Mouse (Mus musculus) midbrain, embryonic 13.5 days (tissue): ENCODE results near the gene Atp2c1. TPM values are rescaled to one million over a fixed set of nuclear protein-coding genes. Genes with fewer than 3 reads are reported as not detected.

ENCODE experiments used
- ATAC-seq: fragments of 200-750 bp; cut with Nextera tagmentation; 2 replicates; pipeline ENCODE4 v1.8.0; 2017; ENCODE audit warnings: mild to moderate bottlenecking, moderate TSS enrichment, moderate library complexity
- H3K27ac ChIP-seq: fragments of 300-500 bp; sonication (generic); 2 replicates; pipeline ENCODE4 v1.5.1; 2015; ENCODE audit warnings: inconsistent platforms, mild to moderate bottlenecking, moderate library complexity
- H3K27me3 ChIP-seq: fragments of 300-500 bp; sonication (generic); 2 replicates; pipeline ENCODE4 v1.6.1; 2015; ENCODE audit warnings: mild to moderate bottlenecking, inconsistent platforms
- H3K36me3 ChIP-seq: fragments of 300-500 bp; sonication (generic); 2 replicates; pipeline ENCODE4 v1.6.1; 2015; ENCODE audit warnings: mild to moderate bottlenecking, inconsistent platforms
- H3K4me1 ChIP-seq: fragments of 300-500 bp; sonication (generic); replicated peaks from 2 replicates; pipeline ENCODE4 v1.6.1; 2015; ENCODE audit warnings: inconsistent platforms
- H3K4me2 ChIP-seq: fragments of 300-500 bp; sonication (generic); replicated peaks from 2 replicates; pipeline ENCODE4 v1.6.1; 2015; ENCODE audit warnings: moderate library complexity, mild to moderate bottlenecking, inconsistent platforms
- H3K4me3 ChIP-seq: fragments of 300-500 bp; sonication (generic); replicated peaks from 2 replicates; pipeline ENCODE4 v1.5.1; 2015; ENCODE audit warnings: mild to moderate bottlenecking, inconsistent platforms
- H3K9ac ChIP-seq: fragments of 300-500 bp; sonication (generic); replicated peaks from 2 replicates; pipeline ENCODE4 v1.6.1; 2015; ENCODE audit warnings: mild to moderate bottlenecking, inconsistent platforms
- H3K9me3 ChIP-seq: fragments of 300-500 bp; sonication (generic); 2 replicates; pipeline ENCODE4 v1.6.1; 2016; ENCODE audit warnings: mild to moderate bottlenecking, inconsistent platforms
- WGBS: fragments of 180-500 bp; shearing (Covaris S2); methylation state at CpG from one replicate; pipeline ENCODE4 v1.1.7; 2015; 5-methylcytosine and 5-hydroxymethylcytosine counted together
- polyA plus RNA-seq: library from polyadenylated mRNA; unstranded; fragments of >200 nt; fragmentation: Nextera tagmentation; extraction: Ambion mirVana; gene quantifications from 2 replicates; pipeline ENCODE4 v1.2.1, GENCODE M21; 2015

The Atp2c1 gene
- polyA plus RNA-seq = 85.8 and 89.0 TPM in 2 replicates

DNA sequence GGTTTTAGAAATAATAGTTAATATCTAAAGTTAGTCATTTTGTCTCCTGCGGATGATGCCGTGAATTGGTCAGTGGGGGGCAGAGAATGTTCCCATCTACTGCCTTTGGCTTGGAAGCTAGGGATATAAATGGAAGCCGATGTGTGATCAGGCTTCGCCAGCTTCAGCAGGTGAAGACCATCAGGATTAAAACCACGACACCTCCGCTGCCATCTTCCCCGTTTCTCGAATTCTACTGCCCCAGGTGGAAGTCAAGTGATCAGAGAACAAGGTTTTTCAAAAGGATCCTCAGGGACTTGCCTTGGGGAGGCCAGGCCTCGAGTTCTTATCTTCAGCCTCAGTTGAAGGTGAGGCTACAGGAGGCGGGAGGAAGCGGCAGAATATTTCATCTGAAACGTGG lies at the start of gene Atp2c1:
Atp2c1 (minus strand) TSS at position 101 of the 400 bp plus-strand sequence.
- Histone ChIP-seq H3K4me1 (peaks cover 31% of the 10 kb centered on the region), H3K9ac (no peak within 1 kb of the TSS), H3K36me3 (no peaks in the 10 kb centered on the region), H3K27ac (peak within 1 kb of the TSS; percentile 41; the same call in 1 of the 2 replicates), H3K27me3 (no peaks in the 10 kb centered on the region), H3K9me3 (no peaks in the 10 kb centered on the region), H3K4me2 (no peak within 1 kb of the TSS), H3K4me3 (no peak within 1 kb of the TSS)
- no peak for ATAC-seq
- 92% methylated on average over 12 of the region's 12 CpGs for WGBS

DNA sequence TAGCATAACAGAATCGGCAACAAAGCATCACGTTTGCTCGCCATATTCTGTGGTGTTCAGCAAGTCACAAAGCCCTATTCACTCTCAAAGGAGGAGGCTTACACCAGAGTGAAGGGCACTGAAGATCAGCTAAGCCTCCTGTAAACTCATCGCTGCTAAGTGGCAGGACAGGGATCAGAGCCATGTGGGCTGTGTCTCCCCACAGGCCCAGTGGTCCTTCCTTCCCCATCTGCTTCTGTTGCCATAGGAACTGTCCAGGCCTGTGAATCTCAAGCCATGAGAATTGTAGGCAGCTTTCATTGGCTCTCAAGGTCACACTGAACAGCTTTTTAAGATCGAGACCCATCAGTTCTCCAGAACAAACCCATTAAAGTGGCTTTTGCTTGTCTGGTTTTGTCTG lies 30.3 kb upstream of the Atp2c1 start:
- Histone ChIP-seq H3K36me3 (no peaks in the 10 kb centered on the region), H3K27ac (no peak overlapping the region), H3K4me2 (no peak overlapping the region), H3K9ac (no peak overlapping the region), H3K4me1 (peaks cover 48% of the 10 kb centered on the region), H3K4me3 (no peak overlapping the region), H3K27me3 (no peaks in the 10 kb centered on the region), H3K9me3 (no peaks in the 10 kb centered on the region)
- ATAC-seq = peak; percentile 72; the same call in 1 of the 2 replicates
- WGBS = 59% methylated on average over 5 of the region's 5 CpGs

DNA sequence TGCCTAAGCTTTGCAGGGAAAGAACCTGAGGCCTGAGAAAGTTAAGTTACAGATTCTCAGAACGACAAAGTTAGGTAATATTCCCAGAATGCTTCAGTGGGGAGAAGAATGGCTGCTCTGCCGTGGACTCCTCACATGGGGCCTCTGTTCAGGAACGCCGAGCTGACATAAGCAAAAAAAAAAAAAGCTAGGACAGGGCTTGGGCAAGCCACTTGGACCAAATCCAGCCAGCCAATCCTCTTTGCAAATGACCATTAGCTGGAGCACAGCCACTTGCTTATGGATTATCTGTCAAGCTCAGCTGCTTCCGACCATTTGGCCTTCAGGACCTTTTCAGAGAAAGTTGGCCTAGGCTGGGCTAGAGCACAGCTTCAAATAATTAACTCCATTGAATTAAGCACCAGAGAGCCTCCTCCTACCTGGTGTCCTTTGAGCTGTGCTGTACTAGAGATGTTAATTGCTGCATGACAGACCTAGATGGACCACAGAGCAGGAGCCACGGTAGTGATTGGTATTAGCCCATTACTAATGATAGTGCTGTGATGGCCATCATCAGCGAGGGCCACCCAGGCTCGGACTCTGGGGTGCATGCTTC lies 29.1 kb upstream of the Atp2c1 start:
- H3K4me1 ChIP-seq = peaks cover 49% of the 10 kb centered on the region
- no peak overlapping the region for H3K9ac ChIP-seq
- 75% methylated on average over 8 of the region's 8 CpGs for WGBS
- no peaks in the 10 kb centered on the region for H3K9me3 ChIP-seq
- H3K27me3 ChIP-seq = no peaks in the 10 kb centered on the region
- H3K4me2 ChIP-seq = no peak overlapping the region
- no peak overlapping the region for H3K4me3 ChIP-seq
- H3K27ac ChIP-seq = no peak overlapping the region; the same call in 1 of the 2 replicates
- no peak for ATAC-seq
- H3K36me3 ChIP-seq = no peaks in the 10 kb centered on the region

DNA sequence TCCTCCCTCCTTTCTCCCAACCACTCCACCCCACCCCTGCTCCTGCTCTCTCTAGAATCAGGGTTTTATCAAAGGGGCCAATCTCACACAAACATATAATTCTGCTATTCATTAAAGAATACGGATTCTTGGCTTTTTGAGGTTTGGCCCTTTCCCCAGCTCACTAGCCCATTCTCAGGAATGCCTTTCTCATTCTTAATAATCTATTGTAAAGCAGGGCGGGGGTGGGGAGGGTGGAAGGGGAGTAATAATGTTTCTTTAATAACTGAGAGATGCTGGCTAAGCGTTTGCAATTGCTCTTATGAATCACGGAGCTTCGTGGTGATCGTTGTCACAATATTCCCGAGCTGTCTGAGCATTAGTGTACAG lies 27.3 kb upstream of the Atp2c1 start:
- Histone ChIP-seq H3K9ac (peak overlapping the region; percentile 36; the same call in 1 of the 2 replicates), H3K4me2 (peak overlapping the region; percentile 38; the same call in 1 of the 2 replicates), H3K27ac (peak overlapping the region; percentile 79), H3K9me3 (no peaks in the 10 kb centered on the region), H3K4me3 (no peak overlapping the region), H3K36me3 (no peaks in the 10 kb centered on the region), H3K27me3 (no peaks in the 10 kb centered on the region), H3K4me1 (peaks cover 49% of the 10 kb centered on the region)
- peak; percentile 4; the same call in 1 of the 2 replicates for ATAC-seq
- 50% methylated on average over 7 of the region's 7 CpGs for WGBS

DNA sequence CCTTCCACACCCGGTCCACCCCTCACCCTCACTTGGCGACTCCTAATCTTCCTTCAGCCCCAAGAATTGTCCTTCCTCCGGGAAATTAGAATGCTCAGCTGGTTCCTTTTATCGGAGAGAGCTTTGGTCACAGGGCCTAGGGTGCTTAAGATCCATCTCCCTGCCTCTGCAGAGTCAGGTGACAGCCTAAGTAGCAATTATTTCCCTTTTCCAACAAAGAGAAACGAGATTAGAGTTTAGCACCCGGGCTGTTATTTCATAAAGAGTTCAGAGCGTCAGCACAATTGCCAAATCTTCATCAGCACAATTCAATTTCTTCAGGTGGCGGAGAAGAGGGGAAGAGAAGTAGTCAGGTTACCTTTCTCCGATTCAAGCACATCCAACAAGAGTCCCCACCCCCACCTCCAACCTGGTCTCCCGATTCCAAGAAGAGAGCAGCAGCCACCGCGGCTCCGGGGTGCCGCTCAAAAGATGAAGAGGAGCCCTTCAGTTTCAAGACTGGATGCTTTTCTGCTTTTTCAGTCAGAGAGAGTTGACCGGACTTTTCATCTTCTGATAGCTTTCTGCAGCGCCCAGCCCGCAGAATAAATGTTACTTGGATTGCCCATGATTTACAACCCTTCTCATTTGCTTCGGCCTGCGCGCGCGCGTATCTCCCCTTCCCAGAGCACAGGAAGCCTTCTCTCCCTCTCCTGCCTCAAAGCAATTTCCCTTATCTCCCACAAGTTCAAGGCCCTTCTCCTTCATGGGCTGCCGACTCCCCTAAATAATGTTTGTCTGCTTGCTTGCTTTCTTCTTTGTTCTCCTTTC lies 26.7 kb upstream of the Atp2c1 start:
- no peaks in the 10 kb centered on the region for H3K9me3 ChIP-seq
- H3K27me3 ChIP-seq = no peaks in the 10 kb centered on the region
- 15% methylated on average over 24 of the region's 24 CpGs for WGBS
- H3K4me1 ChIP-seq = peaks cover 49% of the 10 kb centered on the region
- no peak for ATAC-seq
- peak overlapping the region; percentile 11 for H3K4me3 ChIP-seq
- peak overlapping the region; percentile 36 for H3K9ac ChIP-seq
- H3K27ac ChIP-seq = peak overlapping the region; percentile 79
- no peaks in the 10 kb centered on the region for H3K36me3 ChIP-seq
- peak overlapping the region; percentile 38 for H3K4me2 ChIP-seq

DNA sequence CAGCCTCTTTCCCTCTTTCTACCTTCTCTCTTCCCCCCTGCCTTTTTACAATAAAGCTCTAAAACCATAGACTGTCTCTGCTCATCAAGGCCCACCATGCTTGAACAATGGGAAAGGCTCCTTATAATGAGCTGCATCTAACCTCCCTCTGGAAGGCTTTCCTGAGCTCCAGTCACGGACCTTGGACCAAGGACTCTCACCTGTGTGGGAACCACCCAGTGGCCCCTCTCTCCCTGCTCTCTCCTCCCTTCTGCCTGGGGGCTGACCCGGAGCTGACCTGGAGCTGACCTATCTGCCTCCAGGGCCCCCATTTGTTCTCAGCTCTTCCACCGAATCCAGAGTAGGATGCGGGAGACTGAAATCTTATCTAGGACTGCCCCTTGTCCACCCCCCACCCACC lies 24.3 kb upstream of the Atp2c1 start:
- H3K9me3 ChIP-seq = no peaks in the 10 kb centered on the region
- H3K4me2 ChIP-seq = no peak overlapping the region
- ATAC-seq = no peak
- no peaks in the 10 kb centered on the region for H3K36me3 ChIP-seq
- H3K9ac ChIP-seq = no peak overlapping the region
- WGBS = 72% methylated on average over 4 of the region's 4 CpGs
- no peak overlapping the region for H3K4me3 ChIP-seq
- H3K27ac ChIP-seq = no peak overlapping the region
- no peaks in the 10 kb centered on the region for H3K27me3 ChIP-seq
- peaks cover 33% of the 10 kb centered on the region for H3K4me1 ChIP-seq

DNA sequence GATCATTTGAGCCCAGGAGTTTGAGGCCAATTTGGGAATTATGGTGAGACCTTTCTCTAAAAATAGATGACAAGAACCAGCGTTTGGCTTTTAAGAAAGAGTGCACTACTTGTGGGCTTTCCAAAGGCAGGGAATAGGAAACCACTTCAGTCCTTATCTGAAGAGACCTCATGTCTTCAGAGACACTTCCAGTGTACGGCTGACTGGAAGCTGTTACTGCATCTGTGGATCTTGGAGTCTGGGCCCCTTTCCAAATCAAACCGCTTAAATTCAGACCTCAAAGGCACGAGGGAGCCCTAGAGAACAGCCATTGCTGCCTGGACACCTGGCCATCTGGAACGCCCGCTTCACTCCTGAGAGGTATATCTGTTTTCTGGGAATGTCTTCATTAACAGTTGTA lies 22.0 kb upstream of the Atp2c1 start:
- H3K27me3 ChIP-seq = no peaks in the 10 kb centered on the region
- H3K4me3 ChIP-seq = no peak overlapping the region
- peaks cover 18% of the 10 kb centered on the region for H3K4me1 ChIP-seq
- no peaks in the 10 kb centered on the region for H3K9me3 ChIP-seq
- WGBS = 86% methylated on average over 6 of the region's 6 CpGs
- H3K27ac ChIP-seq = no peak overlapping the region
- no peak overlapping the region for H3K4me2 ChIP-seq
- no peaks in the 10 kb centered on the region for H3K36me3 ChIP-seq
- ATAC-seq = no peak
- H3K9ac ChIP-seq = no peak overlapping the region

DNA sequence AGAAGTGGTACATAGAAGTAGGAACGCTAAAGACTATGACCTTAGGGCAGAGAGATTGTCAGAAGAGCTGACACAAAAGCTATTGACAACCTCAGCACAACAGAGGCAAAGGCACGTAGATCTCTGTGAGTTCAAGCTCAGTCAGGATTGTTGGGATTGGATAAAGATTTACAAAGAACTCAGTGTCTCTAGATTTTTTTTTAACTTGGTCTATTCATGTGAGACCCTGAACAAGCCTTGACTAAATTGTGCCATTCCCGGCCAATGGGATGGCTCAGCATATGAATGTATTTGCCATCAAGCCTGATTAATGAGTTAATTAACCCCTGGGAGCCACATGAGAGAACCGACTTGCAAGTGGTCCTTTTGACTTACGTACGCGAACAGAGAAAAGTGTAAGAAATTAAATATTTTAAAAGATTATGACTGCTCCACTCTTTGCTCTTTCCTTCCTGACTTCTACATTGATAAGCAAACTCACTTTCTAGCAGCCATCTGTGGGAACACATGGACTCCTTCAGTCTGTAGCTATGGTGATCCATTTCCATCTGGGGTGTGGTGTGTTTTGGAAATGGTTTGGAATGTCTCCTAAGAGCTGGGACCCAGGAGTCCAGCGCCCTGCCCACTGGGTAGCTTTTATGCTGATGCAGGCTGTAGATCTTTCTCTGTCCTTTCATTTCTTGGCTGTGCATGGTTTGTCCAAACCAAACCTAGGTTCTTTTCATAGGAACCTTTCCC lies 17.1 kb upstream of the Atp2c1 start:
- H3K4me3 ChIP-seq = no peak overlapping the region
- 0 out of 2 replicates have a peak, but pooled peaks cover 4% of the 10 kb centered on the region for H3K9me3 ChIP-seq
- no peaks in the 10 kb centered on the region for H3K27me3 ChIP-seq
- H3K4me2 ChIP-seq = no peak overlapping the region
- no peak overlapping the region for H3K9ac ChIP-seq
- no peak overlapping the region for H3K27ac ChIP-seq
- 71% methylated on average over 8 of the region's 8 CpGs for WGBS
- no peaks in the 10 kb centered on the region for H3K36me3 ChIP-seq
- ATAC-seq = no peak
- H3K4me1 ChIP-seq = no peaks in the 10 kb centered on the region

DNA sequence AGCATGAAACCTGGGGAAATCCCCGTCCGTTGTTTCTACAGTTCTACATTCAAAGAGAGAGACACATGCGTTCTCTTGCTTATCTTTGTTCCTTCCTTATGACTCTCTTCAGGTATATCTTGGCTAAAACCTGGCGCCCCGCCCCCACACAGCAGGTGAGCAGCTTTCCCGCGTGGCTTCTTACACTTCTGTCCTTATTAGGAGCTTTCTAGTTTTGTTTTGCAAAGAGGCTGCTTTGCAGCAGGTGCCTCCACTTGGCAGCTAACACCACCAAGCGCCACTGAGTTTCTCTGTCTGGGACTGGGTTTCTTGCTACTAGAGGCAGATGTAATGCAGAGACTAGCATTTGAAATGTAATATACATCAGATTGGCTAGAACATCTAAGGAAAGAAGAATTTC lies 10.4 kb upstream of the Atp2c1 start:
- no peaks in the 10 kb centered on the region for H3K27me3 ChIP-seq
- 27% methylated on average over 8 of the region's 8 CpGs for WGBS
- no peaks in the 10 kb centered on the region for H3K4me1 ChIP-seq
- H3K4me3 ChIP-seq = no peak overlapping the region
- 0 out of 2 replicates have a peak, but pooled peaks cover 4% of the 10 kb centered on the region for H3K9me3 ChIP-seq
- H3K4me2 ChIP-seq = no peak overlapping the region
- no peaks in the 10 kb centered on the region for H3K36me3 ChIP-seq
- H3K27ac ChIP-seq = no peak overlapping the region
- no peak overlapping the region for H3K9ac ChIP-seq
- ATAC-seq = no peak

DNA sequence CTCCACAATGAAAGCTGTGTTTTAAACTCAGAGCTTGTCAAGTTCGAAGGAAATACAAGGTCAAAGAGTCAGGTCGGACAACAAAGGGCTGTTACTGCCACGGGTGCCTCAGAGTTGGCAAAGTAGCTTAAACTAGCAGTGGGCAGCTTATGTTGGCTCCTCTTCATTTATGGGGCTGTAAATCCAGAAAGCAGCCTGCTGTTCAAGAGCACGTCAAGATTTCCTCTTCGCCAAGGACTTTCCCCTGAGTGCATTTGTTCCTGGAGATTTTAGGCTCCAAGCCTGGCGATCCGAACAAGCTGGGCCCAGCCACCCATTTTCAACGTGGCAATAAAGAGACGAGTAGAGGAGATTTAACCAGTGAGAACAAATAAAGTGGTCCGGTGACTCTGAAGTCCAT lies 9.8 kb upstream of the Atp2c1 start:
- WGBS = 57% methylated on average over 10 of the region's 10 CpGs
- ATAC-seq = no peak

DNA sequence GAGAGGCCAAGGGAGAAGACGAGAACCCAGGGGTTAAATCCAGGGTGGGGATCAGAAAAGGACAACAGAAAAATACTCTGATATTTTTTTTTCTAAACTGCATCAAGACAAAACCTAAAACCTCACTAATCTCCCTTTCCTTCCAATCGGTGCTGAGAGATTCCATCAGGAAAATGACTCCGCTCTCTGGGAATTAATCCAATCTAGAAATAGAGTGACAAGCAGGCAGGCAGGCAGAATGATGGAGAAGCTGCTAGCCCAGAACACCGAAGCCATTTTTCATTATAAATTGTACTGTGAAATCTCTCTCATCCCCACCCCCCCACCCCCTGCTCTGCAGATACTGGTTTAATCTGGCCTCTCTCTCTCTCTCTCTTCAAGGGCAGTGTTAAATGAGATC lies 1.8 kb downstream of the Atp2c1 start:
- Histone ChIP-seq H3K4me3 (no peak overlapping the region), H3K4me2 (no peak overlapping the region), H3K36me3 (no peaks in the 10 kb centered on the region), H3K9ac (no peak overlapping the region; the same call in 1 of the 2 replicates), H3K27ac (peak overlapping the region; percentile 41), H3K4me1 (peaks cover 46% of the 10 kb centered on the region), H3K27me3 (no peaks in the 10 kb centered on the region), H3K9me3 (no peaks in the 10 kb centered on the region)
- no peak for ATAC-seq
- 26% methylated on average over 4 of the region's 4 CpGs for WGBS

More for the DNA sequence above, 9.8 kb upstream of the Atp2c1 start:
- Histone ChIP-seq H3K4me2 (no peak overlapping the region), H3K36me3 (no peaks in the 10 kb centered on the region), H3K4me3 (no peak overlapping the region), H3K9me3 (0 out of 2 replicates have a peak, but pooled peaks cover 4% of the 10 kb centered on the region), H3K27me3 (no peaks in the 10 kb centered on the region), H3K27ac (no peak overlapping the region), H3K4me1 (no peaks in the 10 kb centered on the region), H3K9ac (no peak overlapping the region)

DNA sequence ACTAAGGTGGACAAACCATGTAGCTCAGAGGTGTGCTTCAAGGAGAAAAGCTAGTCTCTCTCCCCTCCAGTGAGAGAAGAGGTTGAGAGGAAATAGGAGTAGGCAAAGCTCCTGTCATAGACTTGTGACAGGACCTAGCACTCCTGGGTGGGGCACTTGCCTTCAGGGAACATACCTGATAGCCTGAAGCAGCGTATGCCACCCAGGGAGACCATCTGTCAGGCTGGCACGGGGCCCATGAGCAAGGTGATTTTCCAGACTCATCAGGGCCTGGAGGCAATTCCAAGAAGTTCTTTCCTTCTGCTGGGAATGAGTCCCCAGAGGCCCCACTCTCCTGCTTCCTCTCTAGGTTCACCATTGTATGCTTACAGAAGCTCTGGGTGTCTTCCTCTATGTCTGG lies 4.1 kb downstream of the Atp2c1 start:
- H3K27ac ChIP-seq = peak overlapping the region; percentile 10; the same call in 1 of the 2 replicates
- H3K27me3 ChIP-seq = no peaks in the 10 kb centered on the region
- ATAC-seq = no peak
- H3K4me1 ChIP-seq = peaks cover 59% of the 10 kb centered on the region
- no peaks in the 10 kb centered on the region for H3K9me3 ChIP-seq
- H3K4me3 ChIP-seq = no peak overlapping the region
- no peak overlapping the region for H3K4me2 ChIP-seq
- 60% methylated on average over 2 of the region's 2 CpGs for WGBS
- H3K9ac ChIP-seq = no peak overlapping the region
- H3K36me3 ChIP-seq = no peaks in the 10 kb centered on the region
